Mouse (Mus musculus): ENCODE data around the gene AC109138.7. TPM values are rescaled to one million over a fixed set of nuclear protein-coding genes. Genes with fewer than 3 reads are reported as not detected.

The AC109138.7 gene
- not detected for polyA plus RNA-seq (2014; fragmentation: Illumina TruSeq; extraction: RNeasy Lipid Tissue Mini Kit (QIAGEN cat#74804); ENCODE audit: low read depth, low replicate concordance)

GRCm38 (mm10) chr19:4214071-4214770, at the start of gene AC109138.7, which contains the start of gene Clcf1:
AC109138.7 (plus strand) TSS chr19:4214357.
Clcf1 (plus strand) TSS chr19:4214238.

GRCm38 (mm10) chr19:4175368-4175947, 38.7 kb upstream of the AC109138.7 start, which contains the start of gene Carns1:
Carns1 (minus strand) TSS chr19:4175479.

GRCm38 (mm10) chr19:4190831-4191334, 23.3 kb upstream of the AC109138.7 start, which contains the start of gene Tbc1d10c:
Tbc1d10c (minus strand) TSS chr19:4191284.

GRCm38 (mm10) chr19:4191528-4192250, 22.5 kb upstream of the AC109138.7 start, which contains the start of gene Ppp1ca:
Ppp1ca (plus strand) TSS chr19:4192065.

GRCm38 (mm10) chr19:4201291-4201909, 12.8 kb upstream of the AC109138.7 start, which contains the start of gene Rad9a:
Rad9a (minus strand) TSS chr19:4201662.

GRCm38 (mm10) chr19:4231253-4232185, 17.4 kb downstream of the AC109138.7 start, which contains the start of gene Pold4:
Pold4 (plus strand) TSS chr19:4231899.

GRCm38 (mm10) chr19:4268566-4269361, 54.6 kb downstream of the AC109138.7 start, which contains the start of gene Ssh3:
Ssh3 (minus strand) TSS chr19:4269180.

Other genes starting within 250 kb of the AC109138.7 start
- gene Aldh3b2, start 242.0 kb upstream of the AC109138.7 start, polyA plus RNA-seq (2014; fragmentation: Illumina TruSeq; extraction: RNeasy Lipid Tissue Mini Kit (QIAGEN cat#74804); ENCODE audit: low read depth, low replicate concordance): 2.5 TPM
- 0.48 TPM for gene Acy3, start 227.8 kb upstream of the AC109138.7 start, polyA plus RNA-seq (2014; fragmentation: Illumina TruSeq; extraction: RNeasy Lipid Tissue Mini Kit (QIAGEN cat#74804); ENCODE audit: low read depth, low replicate concordance)
- gene Tbx10, start 221.6 kb upstream of the AC109138.7 start, polyA plus RNA-seq (2014; fragmentation: Illumina TruSeq; extraction: RNeasy Lipid Tissue Mini Kit (QIAGEN cat#74804); ENCODE audit: low read depth, low replicate concordance): not detected
- gene Nudt8, start 213.8 kb upstream of the AC109138.7 start, polyA plus RNA-seq (2014; fragmentation: Illumina TruSeq; extraction: RNeasy Lipid Tissue Mini Kit (QIAGEN cat#74804); ENCODE audit: low read depth, low replicate concordance): not detected
- not detected for gene Gm49405, start 213.7 kb upstream of the AC109138.7 start, polyA plus RNA-seq (2014; fragmentation: Illumina TruSeq; extraction: RNeasy Lipid Tissue Mini Kit (QIAGEN cat#74804); ENCODE audit: low read depth, low replicate concordance)
- not detected for gene Doc2g, start 211.0 kb upstream of the AC109138.7 start, polyA plus RNA-seq (2014; fragmentation: Illumina TruSeq; extraction: RNeasy Lipid Tissue Mini Kit (QIAGEN cat#74804); ENCODE audit: low read depth, low replicate concordance)
- gene Ndufv1, start 201.6 kb upstream of the AC109138.7 start, polyA plus RNA-seq (2014; fragmentation: Illumina TruSeq; extraction: RNeasy Lipid Tissue Mini Kit (QIAGEN cat#74804); ENCODE audit: low read depth, low replicate concordance): 5.9 TPM
- 5.3 TPM for gene Gstp1, start 176.4 kb upstream of the AC109138.7 start, polyA plus RNA-seq (2014; fragmentation: Illumina TruSeq; extraction: RNeasy Lipid Tissue Mini Kit (QIAGEN cat#74804); ENCODE audit: low read depth, low replicate concordance)
- gene Gstp2, start 168.3 kb upstream of the AC109138.7 start, polyA plus RNA-seq (2014; fragmentation: Illumina TruSeq; extraction: RNeasy Lipid Tissue Mini Kit (QIAGEN cat#74804); ENCODE audit: low read depth, low replicate concordance): not detected
- not detected for gene Gstp3, start 154.8 kb upstream of the AC109138.7 start, polyA plus RNA-seq (2014; fragmentation: Illumina TruSeq; extraction: RNeasy Lipid Tissue Mini Kit (QIAGEN cat#74804); ENCODE audit: low read depth, low replicate concordance)
- gene Cabp2, start 132.8 kb upstream of the AC109138.7 start, polyA plus RNA-seq (2014; fragmentation: Illumina TruSeq; extraction: RNeasy Lipid Tissue Mini Kit (QIAGEN cat#74804); ENCODE audit: low read depth, low replicate concordance): not detected
- gene Cdk2ap2, start 117.2 kb upstream of the AC109138.7 start, polyA plus RNA-seq (2014; fragmentation: Illumina TruSeq; extraction: RNeasy Lipid Tissue Mini Kit (QIAGEN cat#74804); ENCODE audit: low read depth, low replicate concordance): 1.1 TPM
- gene Pitpnm1, start 114.4 kb upstream of the AC109138.7 start, polyA plus RNA-seq (2014; fragmentation: Illumina TruSeq; extraction: RNeasy Lipid Tissue Mini Kit (QIAGEN cat#74804); ENCODE audit: low read depth, low replicate concordance): 0.81 TPM
- gene Aip, start 88.5 kb upstream of the AC109138.7 start, polyA plus RNA-seq (2014; fragmentation: Illumina TruSeq; extraction: RNeasy Lipid Tissue Mini Kit (QIAGEN cat#74804); ENCODE audit: low read depth, low replicate concordance): 0.62 TPM
- gene Gpr152, start 74.6 kb upstream of the AC109138.7 start, polyA plus RNA-seq (2014; fragmentation: Illumina TruSeq; extraction: RNeasy Lipid Tissue Mini Kit (QIAGEN cat#74804); ENCODE audit: low read depth, low replicate concordance): not detected
- 0.14 TPM for gene Cabp4, start 70.3 kb upstream of the AC109138.7 start, polyA plus RNA-seq (2014; fragmentation: Illumina TruSeq; extraction: RNeasy Lipid Tissue Mini Kit (QIAGEN cat#74804); ENCODE audit: low read depth, low replicate concordance)
- gene Coro1b, start 65.7 kb upstream of the AC109138.7 start, polyA plus RNA-seq (2014; fragmentation: Illumina TruSeq; extraction: RNeasy Lipid Tissue Mini Kit (QIAGEN cat#74804); ENCODE audit: low read depth, low replicate concordance): 16.9 TPM
- gene Ptprcap, start 60.8 kb upstream of the AC109138.7 start, polyA plus RNA-seq (2014; fragmentation: Illumina TruSeq; extraction: RNeasy Lipid Tissue Mini Kit (QIAGEN cat#74804); ENCODE audit: low read depth, low replicate concordance): 1.9 TPM
- 0.71 TPM for gene Rps6kb2, start 51.0 kb upstream of the AC109138.7 start, polyA plus RNA-seq (2014; fragmentation: Illumina TruSeq; extraction: RNeasy Lipid Tissue Mini Kit (QIAGEN cat#74804); ENCODE audit: low read depth, low replicate concordance)
- 0.43 TPM for gene Carns1, start 38.9 kb upstream of the AC109138.7 start, polyA plus RNA-seq (2014; fragmentation: Illumina TruSeq; extraction: RNeasy Lipid Tissue Mini Kit (QIAGEN cat#74804); ENCODE audit: low read depth, low replicate concordance)
- gene Tbc1d10c, start 23.1 kb upstream of the AC109138.7 start, polyA plus RNA-seq (2014; fragmentation: Illumina TruSeq; extraction: RNeasy Lipid Tissue Mini Kit (QIAGEN cat#74804); ENCODE audit: low read depth, low replicate concordance): not detected
- gene Ppp1ca, start 22.3 kb upstream of the AC109138.7 start, polyA plus RNA-seq (2014; fragmentation: Illumina TruSeq; extraction: RNeasy Lipid Tissue Mini Kit (QIAGEN cat#74804); ENCODE audit: low read depth, low replicate concordance): 15.9 TPM
- 1.2 TPM for gene Rad9a, start 12.7 kb upstream of the AC109138.7 start, polyA plus RNA-seq (2014; fragmentation: Illumina TruSeq; extraction: RNeasy Lipid Tissue Mini Kit (QIAGEN cat#74804); ENCODE audit: low read depth, low replicate concordance)
- 0.20 TPM for gene Clcf1, start 119 bp upstream of the AC109138.7 start, polyA plus RNA-seq (2014; fragmentation: Illumina TruSeq; extraction: RNeasy Lipid Tissue Mini Kit (QIAGEN cat#74804); ENCODE audit: low read depth, low replicate concordance)
- not detected for gene Pold4, start 17.5 kb downstream of the AC109138.7 start, polyA plus RNA-seq (2014; fragmentation: Illumina TruSeq; extraction: RNeasy Lipid Tissue Mini Kit (QIAGEN cat#74804); ENCODE audit: low read depth, low replicate concordance)
- gene Ssh3, start 54.8 kb downstream of the AC109138.7 start, polyA plus RNA-seq (2014; fragmentation: Illumina TruSeq; extraction: RNeasy Lipid Tissue Mini Kit (QIAGEN cat#74804); ENCODE audit: low read depth, low replicate concordance): 0.39 TPM
- not detected for gene Ankrd13d, start 68.8 kb downstream of the AC109138.7 start, polyA plus RNA-seq (2014; fragmentation: Illumina TruSeq; extraction: RNeasy Lipid Tissue Mini Kit (QIAGEN cat#74804); ENCODE audit: low read depth, low replicate concordance)
- gene Grk2, start 91.9 kb downstream of the AC109138.7 start, polyA plus RNA-seq (2014; fragmentation: Illumina TruSeq; extraction: RNeasy Lipid Tissue Mini Kit (QIAGEN cat#74804); ENCODE audit: low read depth, low replicate concordance): 3.2 TPM
- 49.2 TPM for gene Kdm2a, start 183.9 kb downstream of the AC109138.7 start, polyA plus RNA-seq (2014; fragmentation: Illumina TruSeq; extraction: RNeasy Lipid Tissue Mini Kit (QIAGEN cat#74804); ENCODE audit: low read depth, low replicate concordance)
- gene Rhod, start 225.1 kb downstream of the AC109138.7 start, polyA plus RNA-seq (2014; fragmentation: Illumina TruSeq; extraction: RNeasy Lipid Tissue Mini Kit (QIAGEN cat#74804); ENCODE audit: low read depth, low replicate concordance): 0.31 TPM

All from testis, adult 10 weeks (tissue).